Mouse (Mus musculus) heart, postnatal 0 days (tissue): ENCODE results near the gene Rd3l. TPM values are rescaled to one million over a fixed set of nuclear protein-coding genes. Genes with fewer than 3 reads are reported as not detected.

Source experiments
- ATAC-seq: fragments of 200-750 bp; cut with Nextera tagmentation; 2 replicates; pipeline ENCODE4 v1.8.0; 2017; ENCODE audit warnings: low read depth, moderate number of reproducible peaks, moderate library complexity; ENCODE audit not compliant: insufficient read depth
- DNase-seq: peaks from one replicate; pipeline ENCODE4 v3.0.0-alpha.2; 2016; ENCODE audit warnings: low spot score
- H3K27ac ChIP-seq: fragments of 300-500 bp; sonication (generic); 2 replicates; pipeline ENCODE4 v1.5.1; 2014; ENCODE audit warnings: low read depth, mild to moderate bottlenecking
- H3K27me3 ChIP-seq: fragments of 300-500 bp; sonication (generic); 2 replicates; pipeline ENCODE4 v1.6.1; 2014; ENCODE audit warnings: low read length, mixed read lengths; ENCODE audit not compliant: control insufficient read depth, insufficient read depth
- H3K36me3 ChIP-seq: fragments of 300-500 bp; sonication (generic); replicated peaks from 2 replicates; pipeline ENCODE4 v1.6.1; 2014; ENCODE audit warnings: low read length, mixed read lengths; ENCODE audit not compliant: control insufficient read depth, insufficient read depth
- H3K4me1 ChIP-seq: fragments of 300-500 bp; sonication (generic); 2 replicates; pipeline ENCODE4 v1.6.1; 2014; ENCODE audit warnings: antibody characterized with exemption; ENCODE audit not compliant: control insufficient read depth, insufficient read depth
- H3K4me2 ChIP-seq: fragments of 300-500 bp; sonication (generic); 2 replicates; pipeline ENCODE4 v1.6.1; 2014; ENCODE audit warnings: low read depth, mild to moderate bottlenecking, low read length, moderate library complexity
- H3K4me3 ChIP-seq: fragments of 300-500 bp; sonication (generic); 2 replicates; pipeline ENCODE4 v1.5.1; 2014; ENCODE audit warnings: low read depth, low read length
- H3K9ac ChIP-seq: fragments of 300-500 bp; sonication (generic); replicated peaks from 2 replicates; pipeline ENCODE4 v1.6.1; 2014; ENCODE audit warnings: low read depth, low read length, mixed read lengths
- H3K9me3 ChIP-seq: fragments of 300-500 bp; sonication (generic); replicated peaks from 2 replicates; pipeline ENCODE4 v1.6.1; 2016; ENCODE audit warnings: low read length; ENCODE audit not compliant: control insufficient read depth
- CTCF ChIP-seq: IDR thresholded peaks from 2 replicates; pipeline ENCODE4 v1.5.1; 2016; ENCODE audit warnings: antibody characterized with exemption, control low read depth, low read depth
- EP300 ChIP-seq: IDR thresholded peaks from 2 replicates; pipeline ENCODE4 v1.6.1; 2016; ENCODE audit warnings: antibody characterized with exemption, low read depth
- WGBS: fragments of 180-500 bp; shearing (Covaris S2); extraction: QIAGEN DNeasy Blood & Tissue Kit; methylation state at CpG from one replicate; pipeline ENCODE4 v1.1.7; 2014; 5-methylcytosine and 5-hydroxymethylcytosine counted together
- polyA plus RNA-seq: library from polyadenylated mRNA; unstranded; fragments of >200 nt; fragmentation: Nextera tagmentation; extraction: Ambion mirVana; gene quantifications from 2 replicates; pipeline ENCODE4 v1.2.1, GENCODE M21; 2015
- total RNA-seq: library from RNA; depleted of rRNA; stranded (reverse); fragments of >200 nt; gene quantifications from 2 replicates; pipeline ENCODE4 v1.2.3, GENCODE M21; 2014; ENCODE audit warnings: low replicate concordance

Rd3l gene
- total and polyA plus RNA-seq, 2 experiments from 2014 or later: 0.77 TPM; not detected in 1

GRCm38 (mm10) chr12:111999735-112000134 lies 18.6 kb upstream of the Rd3l start:
- no peaks in the 10 kb centered on the region for H3K9me3 ChIP-seq
- no peak overlapping the region for H3K27ac ChIP-seq
- 90% methylated on average over 7 of the region's 7 CpGs for WGBS
- ATAC-seq (no peak), DNase-seq (no peak)
- no peaks in the 10 kb centered on the region for H3K4me1 ChIP-seq
- no peak overlapping the region for H3K4me3 ChIP-seq
- H3K9ac ChIP-seq: no peak overlapping the region
- no peak overlapping the region for H3K4me2 ChIP-seq
- H3K27me3 ChIP-seq: no peaks in the 10 kb centered on the region
- no peaks in the 10 kb centered on the region for H3K36me3 ChIP-seq
- TF ChIP-seq EP300 (no peak), CTCF (no peak)

- H3K4me1 ChIP-seq: no peaks in the 10 kb centered on the region
- H3K9me3 ChIP-seq: no peaks in the 10 kb centered on the region
- no peaks in the 10 kb centered on the region for H3K36me3 ChIP-seq
- WGBS: 93% methylated on average over 2 of the region's 2 CpGs
- no peak overlapping the region for H3K4me3 ChIP-seq
- no peak overlapping the region for H3K27ac ChIP-seq
- H3K27me3 ChIP-seq: no peaks in the 10 kb centered on the region
- no peak for ATAC-seq
- H3K4me2 ChIP-seq: no peak overlapping the region
- H3K9ac ChIP-seq: no peak overlapping the region
- no peak for DNase-seq
- no peak for TF ChIP-seq CTCF
These were observed 14.0 kb upstream of the Rd3l start for GRCm38 (mm10) chr12:111995161-111995560.

DNA sequence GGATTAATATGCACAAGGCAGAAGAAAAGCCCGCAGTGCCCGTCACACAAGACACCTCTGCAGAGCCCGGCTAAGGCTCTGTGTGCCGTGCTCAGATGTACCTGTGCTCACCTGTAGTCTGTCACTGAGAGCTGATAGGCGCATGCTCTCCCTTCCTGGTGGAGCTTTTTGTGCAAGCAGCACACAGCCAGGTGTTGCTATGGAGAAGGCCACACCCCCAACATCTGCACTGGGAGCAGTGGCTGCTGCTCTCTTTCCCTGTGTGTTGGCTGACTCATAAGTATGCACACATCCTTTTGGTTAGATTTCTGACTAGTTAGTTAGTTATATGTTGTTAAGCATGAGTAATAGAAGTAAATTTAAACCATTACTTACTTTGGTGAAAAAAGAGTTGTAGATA lies 11.5 kb upstream of the Rd3l start:
- 85% methylated on average over 5 of the region's 5 CpGs for WGBS
- ATAC-seq (no peak), DNase-seq (no peak)
- Histone ChIP-seq H3K9ac (no peak overlapping the region), H3K27ac (no peak overlapping the region), H3K4me3 (no peak overlapping the region), H3K27me3 (no peaks in the 10 kb centered on the region), H3K4me2 (no peak overlapping the region), H3K9me3 (no peaks in the 10 kb centered on the region), H3K36me3 (no peaks in the 10 kb centered on the region), H3K4me1 (no peaks in the 10 kb centered on the region)
- TF ChIP-seq CTCF (no peak), EP300 (no peak)

DNA sequence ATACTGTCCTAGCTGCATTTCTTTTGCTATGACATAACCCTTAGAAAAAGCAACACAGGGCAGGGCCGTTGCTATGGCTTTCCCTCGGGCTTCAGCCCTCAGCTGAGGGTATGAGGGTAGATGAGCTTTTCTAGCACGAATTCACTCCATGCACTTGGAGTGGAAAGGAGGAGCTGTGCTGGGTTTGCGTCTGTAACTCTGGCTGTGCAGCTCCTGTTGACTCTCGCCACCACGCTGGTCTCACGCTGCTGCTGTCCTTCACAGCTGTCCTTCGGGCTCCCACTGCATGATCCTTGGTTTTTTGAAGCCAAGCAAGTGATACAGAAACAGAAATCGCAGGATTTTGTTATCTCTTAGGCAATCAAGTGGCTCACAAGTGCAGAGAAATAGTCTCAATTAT lies 5.6 kb upstream of the Rd3l start:
- no peaks in the 10 kb centered on the region for H3K27me3 ChIP-seq
- H3K4me2 ChIP-seq: no peak overlapping the region
- no peaks in the 10 kb centered on the region for H3K36me3 ChIP-seq
- WGBS: 35% methylated on average over 9 of the region's 9 CpGs
- no peak for TF ChIP-seq CTCF
- TF ChIP-seq EP300: no peak
- no peak overlapping the region for H3K4me3 ChIP-seq
- DNase-seq: no peak
- no peaks in the 10 kb centered on the region for H3K4me1 ChIP-seq
- no peaks in the 10 kb centered on the region for H3K9me3 ChIP-seq
- no peak for ATAC-seq
- no peak overlapping the region for H3K27ac ChIP-seq
- H3K9ac ChIP-seq: no peak overlapping the region

GRCm38 (mm10) chr12:111983165-111983564 lies 2.0 kb upstream of the Rd3l start:
- H3K4me2 ChIP-seq: no peak overlapping the region

GRCm38 (mm10) chr12:111981831-111982230 lies 714 bp upstream of the Rd3l start:
- H3K36me3 ChIP-seq: no peaks in the 10 kb centered on the region
- ATAC-seq (no peak), DNase-seq (no peak)
- no peaks in the 10 kb centered on the region for H3K27me3 ChIP-seq
- H3K4me2 ChIP-seq: no peak overlapping the region
- H3K27ac ChIP-seq: no peak overlapping the region
- no peaks in the 10 kb centered on the region for H3K9me3 ChIP-seq
- 76% methylated on average over 8 of the region's 8 CpGs for WGBS
- TF ChIP-seq EP300: no peak
- TF ChIP-seq CTCF: no peak
- H3K4me3 ChIP-seq: no peak overlapping the region
- peaks cover 12% of the 10 kb centered on the region for H3K4me1 ChIP-seq
- H3K9ac ChIP-seq: no peak overlapping the region

More at GRCm38 (mm10) chr12:111983165-111983564, 2.0 kb upstream of the Rd3l start:
- H3K4me1 ChIP-seq: no peaks in the 10 kb centered on the region
- H3K27me3 ChIP-seq: no peaks in the 10 kb centered on the region
- H3K9me3 ChIP-seq: no peaks in the 10 kb centered on the region
- WGBS: 69% methylated on average over 2 of the region's 2 CpGs
- DNase-seq (no peak), ATAC-seq (no peak)
- no peak overlapping the region for H3K9ac ChIP-seq
- TF ChIP-seq EP300: no peak
- no peak for TF ChIP-seq CTCF
- no peaks in the 10 kb centered on the region for H3K36me3 ChIP-seq
- H3K27ac ChIP-seq: no peak overlapping the region
- no peak overlapping the region for H3K4me3 ChIP-seq
